Mouse (Mus musculus): Measurements from ENCODE around the gene Plvap.

The Plvap gene

DNA sequence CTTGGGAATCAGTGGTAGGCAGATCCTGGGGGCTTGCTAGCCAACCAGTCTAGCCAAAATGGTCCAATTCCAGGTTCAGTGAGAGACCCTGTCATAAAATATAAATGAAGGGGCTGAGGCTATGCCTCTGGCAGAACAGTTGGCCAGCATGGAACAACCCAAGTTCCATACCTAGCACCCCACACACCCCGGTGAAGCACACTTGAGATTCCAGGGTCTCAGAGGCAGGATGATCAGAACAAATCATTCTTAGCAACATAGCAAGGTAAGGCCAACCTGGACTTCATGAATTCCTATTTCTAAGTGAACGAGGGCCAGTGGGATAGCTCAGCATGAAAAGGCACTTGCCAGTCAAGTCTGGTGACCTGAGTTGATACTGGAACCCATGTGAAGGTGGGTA is 44.4 kb downstream of the Plvap start:
- DNase-seq (ENCODE audit: low spot score in 2 of 2) = peak in 1 of 2 experiments; percentile 32

DNA sequence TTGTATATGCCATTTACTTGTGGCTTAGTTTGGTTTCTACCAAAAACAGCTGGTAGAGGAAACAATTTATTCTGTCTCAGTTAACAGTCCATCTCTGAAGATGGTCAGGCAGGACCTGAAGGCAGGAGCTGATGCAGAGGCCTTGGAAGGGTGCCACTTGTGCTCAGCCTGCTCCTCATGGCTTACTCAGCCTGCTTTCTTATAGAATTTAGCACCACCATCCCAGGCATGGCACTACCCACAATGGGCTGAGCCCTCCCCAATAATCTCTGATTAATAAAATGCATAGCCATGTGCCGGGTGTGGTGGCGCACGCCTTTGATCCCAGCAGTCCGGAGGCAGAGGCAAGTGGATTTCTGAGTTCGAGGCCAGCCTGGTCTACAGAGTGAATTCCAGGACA is 45.4 kb downstream of the Plvap start:
- peak in 1 of 2 experiments; percentile 47 for DNase-seq (ENCODE audit: low spot score in 2 of 2)

DNA sequence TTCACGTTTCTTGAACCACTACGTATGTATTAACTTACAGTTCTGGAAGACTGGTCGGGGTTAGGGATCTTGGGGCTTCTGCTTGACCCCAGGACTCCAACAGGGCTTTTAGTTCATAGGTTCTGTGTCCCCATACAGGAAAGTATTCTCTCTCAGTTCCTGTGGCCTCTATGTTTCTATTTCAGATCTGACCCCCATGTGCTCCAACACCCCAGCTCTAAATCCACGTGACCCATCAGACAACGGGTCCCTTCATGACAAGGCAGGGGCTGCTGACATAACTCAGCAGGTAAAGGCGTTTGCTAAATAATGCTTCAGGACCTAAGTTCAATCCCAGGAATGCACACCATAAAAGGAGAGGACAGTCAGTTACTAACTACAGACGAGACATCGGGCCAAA is 45.8 kb downstream of the Plvap start:
- DNase-seq (ENCODE audit: low spot score in 2 of 2) = peak in 1 of 2 experiments; percentile 27

DNA sequence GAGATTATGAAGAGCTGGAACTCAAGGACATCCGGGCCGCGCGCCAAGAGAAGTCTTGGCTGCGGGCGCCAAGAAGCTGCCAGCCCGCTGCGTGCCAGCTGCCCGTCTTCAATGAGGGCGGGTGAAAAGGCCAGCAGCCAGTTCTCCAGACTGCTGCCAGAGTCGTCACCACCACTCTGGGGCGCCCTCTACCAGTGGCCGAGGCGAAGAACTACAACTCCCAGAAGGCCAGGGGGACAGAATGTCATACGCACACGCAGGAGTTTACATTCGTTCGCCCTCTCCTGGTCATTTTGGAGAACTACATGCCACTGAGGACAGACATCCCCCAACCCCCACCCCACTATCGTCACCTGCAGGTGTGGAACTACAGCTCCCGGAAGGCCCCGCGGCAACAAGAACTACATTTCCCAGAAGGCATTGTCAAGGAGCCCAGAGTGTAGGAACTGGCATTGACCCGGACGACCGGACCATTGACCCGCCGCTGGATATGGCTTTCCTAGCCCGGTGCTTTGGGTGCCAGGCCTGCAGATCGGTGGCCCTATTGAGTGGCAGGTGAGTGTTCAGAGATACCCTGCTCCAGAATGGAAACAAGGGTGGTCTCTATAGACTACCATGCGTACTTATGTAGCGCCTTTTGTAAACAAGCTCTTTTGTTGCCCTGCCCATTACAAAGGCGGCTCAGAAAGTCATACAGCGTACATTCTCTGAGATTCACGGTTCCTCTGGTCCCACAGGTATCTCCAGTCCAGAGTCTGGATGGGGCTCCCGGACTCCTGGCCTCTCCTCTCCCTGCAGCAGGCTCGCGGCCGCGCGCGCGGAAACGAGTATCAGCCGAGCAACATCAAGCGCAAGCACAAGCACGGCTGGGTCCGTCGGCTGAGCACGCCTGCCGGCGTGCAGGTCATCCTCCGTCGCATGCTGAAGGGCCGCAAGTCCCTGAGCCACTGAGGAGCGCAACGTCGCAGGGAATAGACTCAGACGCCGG is 46.7 kb downstream of the Plvap start, which contains the start of gene Mrpl34:
TSS of gene Mrpl34 (plus strand) at position 447 of the 988 bp plus-strand sequence.
- DNase-seq (ENCODE audit: low spot score in 2 of 2) = peak; percentile 99

DNA sequence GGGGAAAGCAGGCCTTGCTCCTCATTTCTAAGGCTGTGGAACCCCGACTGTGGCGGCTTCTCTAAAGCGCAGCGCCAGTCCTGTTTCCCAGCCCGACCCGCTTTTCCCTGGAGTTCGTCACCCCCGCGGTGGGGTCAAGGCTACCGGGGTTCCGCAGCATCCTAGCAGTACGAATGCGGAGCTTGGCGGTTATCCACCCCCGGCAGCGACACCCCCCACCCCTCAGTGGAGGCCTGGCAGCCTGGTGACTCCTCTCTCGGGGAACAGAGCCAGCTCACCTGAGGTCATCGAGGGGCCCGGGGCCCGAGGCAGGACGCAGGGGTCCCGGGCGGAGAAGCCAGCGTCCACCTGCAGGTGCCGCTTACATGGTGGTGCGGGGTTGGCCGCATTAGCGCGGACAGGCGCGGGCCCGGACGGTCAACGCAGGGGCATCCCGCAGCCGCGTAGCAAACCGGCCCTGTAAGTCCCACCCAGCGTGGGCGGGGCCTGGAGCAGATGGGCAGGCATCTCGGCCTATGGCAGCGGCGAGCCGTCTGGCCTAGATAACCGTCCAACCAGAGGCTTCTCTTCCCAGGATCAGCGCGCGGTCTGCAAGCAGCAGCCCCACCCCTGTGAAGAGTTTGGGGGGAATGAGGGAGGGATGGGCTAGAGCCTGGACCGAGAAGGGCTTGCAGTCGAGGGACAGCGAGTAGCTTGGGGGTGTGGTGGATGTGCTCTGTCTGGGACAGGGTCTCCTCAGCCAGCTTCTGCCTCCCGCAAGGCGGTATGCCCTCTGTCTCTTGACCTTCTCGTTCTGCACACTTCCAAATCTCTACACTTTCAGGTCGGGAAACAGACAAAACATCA is 48.1 kb downstream of the Plvap start, which contains the start of gene Abhd8:
TSS of gene Abhd8 (minus strand) at position 468 of the 846 bp plus-strand sequence.
- DNase-seq (ENCODE audit: low spot score in 2 of 2) = peak; percentile 99

DNA sequence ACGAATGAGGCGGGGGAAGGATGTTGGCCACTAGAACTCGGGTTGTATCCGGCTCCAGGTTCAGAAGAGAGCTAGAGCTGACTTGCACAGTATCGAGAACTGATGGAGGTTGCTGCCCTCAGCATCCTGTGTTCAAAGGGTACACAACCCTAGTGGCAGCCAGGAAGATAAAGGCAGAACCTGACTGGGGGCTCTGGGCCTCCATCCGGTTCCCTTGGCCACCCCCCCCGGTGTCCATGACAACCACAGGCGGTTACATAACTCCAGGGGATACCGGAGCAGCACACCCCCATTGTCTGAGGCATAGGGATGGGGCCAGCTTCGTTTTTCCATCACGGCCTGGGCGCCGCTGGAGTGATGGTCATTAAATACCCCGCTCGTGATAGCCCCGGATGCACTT is 48.8 kb downstream of the Plvap start:
- DNase-seq (ENCODE audit: low spot score in 2 of 2) = peak; percentile 67 to 78

DNA sequence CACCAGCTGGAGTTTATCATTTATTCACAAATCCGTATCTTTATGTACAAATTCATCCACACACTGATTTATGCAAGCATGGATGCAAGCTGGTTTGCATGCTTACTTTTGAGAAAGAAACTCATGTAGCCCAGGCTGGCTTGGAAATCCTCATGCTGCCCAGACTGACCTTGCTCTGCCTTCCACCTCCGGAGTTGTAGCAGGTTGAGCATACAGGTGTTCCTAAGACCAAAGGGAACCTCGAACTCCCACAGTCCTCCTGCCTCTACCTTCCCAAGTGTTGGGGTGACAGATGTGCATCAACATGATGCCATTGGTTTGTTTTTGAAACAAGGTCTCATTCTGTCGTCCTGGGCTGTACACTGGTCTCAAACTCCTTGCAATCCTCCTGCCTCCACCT is 49.4 kb downstream of the Plvap start:
- no peak for DNase-seq (ENCODE audit: low spot score in 2 of 2)

DNA sequence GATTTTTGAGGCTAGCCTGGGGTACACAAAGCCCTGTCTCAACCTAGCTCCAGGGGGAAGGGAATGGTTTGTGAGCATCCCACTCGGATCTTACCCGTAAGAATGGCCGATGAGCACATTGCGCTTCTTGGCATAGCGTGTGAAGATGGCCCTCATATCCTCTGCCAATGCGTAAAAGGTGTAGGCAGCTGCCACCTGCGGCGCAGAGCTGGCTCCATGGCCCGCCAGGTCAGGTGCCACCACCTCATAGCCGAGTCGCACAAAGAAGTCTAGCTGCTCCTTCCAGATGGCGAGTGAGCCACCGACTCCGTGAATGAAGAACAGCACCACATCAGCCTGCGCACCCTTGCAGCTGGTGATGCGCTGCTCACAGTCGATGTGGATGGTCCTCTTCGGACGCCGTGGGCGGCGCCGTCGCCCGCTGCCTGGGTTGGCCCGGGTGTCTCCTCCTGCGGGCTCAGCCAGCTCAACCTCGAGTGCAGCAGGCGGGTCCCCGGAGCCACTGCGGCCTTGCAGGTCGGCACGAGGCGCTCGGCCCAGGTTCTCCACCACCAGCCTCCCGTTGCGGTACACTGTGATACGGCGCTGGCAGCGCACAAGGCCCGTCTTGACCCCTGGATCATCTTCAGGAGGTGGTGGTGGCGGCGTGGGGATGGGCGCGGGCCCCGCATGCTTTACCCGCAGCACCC is 50.3 kb downstream of the Plvap start:
- peak in 1 of 2 experiments; percentile 60 for DNase-seq (ENCODE audit: low spot score in 2 of 2)

DNA sequence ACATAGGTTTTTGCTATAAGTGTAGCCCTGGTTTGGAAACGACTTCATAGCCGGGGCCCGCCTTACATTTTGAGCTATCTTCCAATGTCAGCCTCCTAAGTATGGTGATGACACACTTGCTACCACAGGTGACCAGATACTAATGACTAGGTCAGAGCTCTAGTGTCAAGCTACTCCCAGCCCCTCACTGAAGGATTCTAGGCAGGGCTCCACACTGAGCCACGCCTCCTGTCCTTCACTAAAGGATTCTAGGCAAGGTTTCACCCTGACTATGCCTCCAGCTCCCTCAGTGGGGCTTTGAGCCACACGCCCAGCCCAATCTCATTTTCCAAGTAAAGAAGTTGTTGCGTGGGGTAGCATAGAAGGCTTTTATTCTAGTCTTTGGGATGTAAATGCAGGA is 50.8 kb downstream of the Plvap start:
- DNase-seq (ENCODE audit: low spot score in 2 of 2) = peak in 1 of 2 experiments; percentile 8

DNA sequence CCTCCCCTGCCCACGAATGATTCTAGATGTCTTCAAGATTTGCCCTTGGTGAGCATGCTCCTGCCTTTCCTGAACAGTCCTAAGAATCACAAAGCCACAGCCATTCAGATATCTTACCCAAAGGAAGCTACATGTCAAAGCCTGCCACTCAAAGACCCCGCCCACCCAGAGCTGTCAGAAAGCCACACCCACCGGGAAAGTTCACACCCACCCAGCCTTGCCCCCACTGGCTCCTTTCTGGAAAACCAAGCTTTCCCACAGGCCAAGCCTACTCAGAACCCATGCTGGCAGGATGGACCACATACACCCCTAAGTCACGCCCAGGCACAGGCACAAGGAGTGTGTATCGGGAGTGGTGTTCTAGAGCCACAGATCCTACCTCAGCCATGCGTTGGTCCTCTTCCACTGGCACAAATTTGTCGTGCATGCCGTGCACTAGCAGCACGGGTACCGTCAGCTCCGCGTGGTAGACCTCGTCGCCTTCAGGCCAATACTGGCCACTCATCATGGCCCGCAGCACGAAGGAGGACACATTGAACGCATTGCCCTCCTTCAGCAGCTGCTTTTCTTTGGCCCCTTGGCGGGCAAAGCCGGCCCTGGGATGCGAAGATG is 53.8 kb downstream of the Plvap start:
- DNase-seq (ENCODE audit: low spot score in 2 of 2) = peak; percentile 25 to 38

DNA sequence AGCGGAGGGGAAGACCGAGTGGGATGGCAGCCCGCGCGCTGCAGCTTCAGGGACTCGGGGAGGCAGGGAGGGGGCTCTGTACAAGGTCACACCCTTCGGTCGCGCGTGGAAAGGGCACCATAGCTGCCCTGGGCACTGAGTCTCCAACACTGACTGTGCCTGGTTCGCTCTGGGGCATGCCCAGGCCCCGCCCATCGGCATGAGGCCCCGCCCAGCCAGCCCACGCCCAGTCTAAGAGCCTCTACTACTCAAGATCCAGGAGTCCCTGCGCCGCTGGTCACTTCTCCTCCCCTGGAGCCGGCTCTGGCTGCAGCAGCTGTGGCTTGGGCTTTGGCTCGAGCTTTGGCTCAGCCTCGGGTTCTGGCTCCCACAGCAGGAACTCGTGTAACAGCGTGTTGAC is 54.6 kb downstream of the Plvap start:
- peak; percentile 23 to 33 for DNase-seq (ENCODE audit: low spot score in 2 of 2)

DNA sequence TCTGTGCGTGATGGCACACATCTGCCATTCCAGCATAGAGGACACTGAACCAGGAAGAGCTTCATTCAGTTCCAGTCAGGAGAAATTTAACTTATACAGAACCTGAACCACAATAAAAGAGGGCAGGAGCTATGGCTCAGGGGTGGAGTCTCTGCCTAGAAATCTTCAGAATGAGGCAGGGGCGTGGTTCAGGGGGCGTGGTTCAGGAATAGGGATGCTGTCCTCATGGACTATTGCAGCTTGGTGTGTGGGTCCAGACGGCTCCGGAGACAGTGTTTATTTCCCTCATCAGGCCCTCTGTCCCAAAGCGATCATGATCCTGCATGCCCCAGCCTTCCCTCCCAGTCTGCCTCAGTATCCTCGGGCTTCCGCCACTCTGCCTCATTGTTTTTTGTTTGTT is 56.9 kb downstream of the Plvap start:
- DNase-seq (ENCODE audit: low spot score in 2 of 2) = peak; percentile 19

DNA sequence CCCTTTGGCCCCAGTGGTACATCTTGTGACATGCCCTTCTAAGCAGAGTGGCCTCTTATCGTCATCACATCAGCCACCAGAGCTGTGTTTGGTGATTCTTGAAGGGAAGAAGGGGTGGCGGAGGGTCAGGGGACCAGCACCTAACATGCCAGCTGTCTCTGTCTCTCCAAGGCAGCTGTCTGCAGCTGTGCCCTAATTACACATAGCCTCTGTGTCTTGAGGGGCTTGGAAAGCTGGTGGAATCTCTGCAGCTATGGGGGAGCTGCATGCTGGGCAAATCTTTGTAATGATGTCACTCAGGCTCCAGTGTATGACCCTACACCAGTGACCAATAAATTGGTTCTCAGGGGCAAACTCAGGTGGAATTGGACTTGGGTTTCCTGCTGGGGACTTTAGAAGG is 58.9 kb downstream of the Plvap start:
- DNase-seq (ENCODE audit: low spot score in 2 of 2) = peak in 1 of 2 experiments; percentile 10

DNA sequence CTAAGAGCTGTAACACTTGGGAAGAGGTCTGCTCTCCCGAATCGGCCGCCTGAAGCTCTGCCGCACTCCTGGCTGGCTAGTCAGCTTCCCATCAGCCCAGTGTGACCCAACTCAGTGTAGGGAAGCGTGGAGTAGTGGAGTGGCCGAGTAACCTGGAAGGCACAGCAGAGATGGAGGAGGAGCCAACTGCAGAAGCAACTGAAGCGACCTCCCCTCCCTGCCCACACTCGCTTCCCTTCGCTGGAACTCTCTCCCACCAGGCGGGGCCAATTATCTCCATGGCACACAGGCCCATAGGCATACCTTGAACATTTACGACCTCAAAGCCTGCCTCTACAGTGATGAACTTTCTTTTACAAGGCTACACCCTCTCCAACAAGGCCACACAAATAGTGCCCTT is 59.8 kb downstream of the Plvap start:
- peak in 1 of 2 experiments; percentile 11 for DNase-seq (ENCODE audit: low spot score in 2 of 2)

DNA sequence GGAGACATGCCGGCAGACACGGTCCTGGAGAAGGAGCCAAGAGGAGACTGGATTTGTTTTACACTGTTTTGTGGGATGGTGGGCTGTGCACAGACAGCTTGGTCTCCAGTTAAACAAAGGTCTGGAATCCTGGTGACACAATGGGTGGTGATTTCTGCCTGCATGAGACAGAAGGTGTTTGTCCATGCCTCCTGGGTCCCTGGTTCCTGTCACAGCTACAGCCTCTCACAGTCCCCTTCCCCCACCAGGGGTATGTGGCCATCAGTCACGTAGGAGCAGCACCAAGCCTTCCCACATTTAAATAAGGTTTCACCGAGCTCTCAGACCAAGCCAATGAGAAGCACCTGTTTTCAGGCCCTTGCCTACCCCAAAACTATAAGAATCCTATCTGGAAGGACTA is 60.2 kb downstream of the Plvap start:
- DNase-seq (ENCODE audit: low spot score in 2 of 2) = no peak

All from right cerebral cortex, postnatal 10 days (tissue).